Mouse (Mus musculus) adrenal gland, adult 18-20 months (tissue): Measurements from ENCODE around the gene Mtcl1. TPM values are rescaled to one million over a fixed set of nuclear protein-coding genes. Genes with fewer than 3 reads are reported as not detected.

Experiments used
- DNase-seq, 2 experiments: peaks; one replicate each; pipeline ENCODE4 v3.0.0; 2021 to 2022; ENCODE audit warnings: low spot score in 2 of 2
- long read RNA-seq, 2 experiments: library from polyadenylated mRNA; stranded (forward); transcript quantifications; one replicate each; pipeline ENCODE4 v2.0.0; 2021
- total RNA-seq, 2 experiments: library from RNA; stranded (reverse); gene quantifications; 1 replicate in 1 of 2; 2 replicates in 1 of 2; pipeline ENCODE4 v1.2.3; 2021

Mtcl1 gene
- total RNA-seq = 1 to 10 TPM; 5.1 to 6.1 TPM
- long read RNA-seq, experiment 1, full-length matches to known transcripts = 2 of 6 reads
- long read RNA-seq, experiment 1, partial matches to known transcripts = 4 of 6 reads
- long read RNA-seq, experiment 1, other reads (novel, unspliced or antisense) = 0 of 6 reads
- long read RNA-seq, experiment 2, full-length matches to known transcripts = 3 of 11 reads
- long read RNA-seq, experiment 2, partial matches to known transcripts = 6 of 11 reads
- long read RNA-seq, experiment 2, other reads (novel, unspliced or antisense) = 2 of 11 reads

DNA sequence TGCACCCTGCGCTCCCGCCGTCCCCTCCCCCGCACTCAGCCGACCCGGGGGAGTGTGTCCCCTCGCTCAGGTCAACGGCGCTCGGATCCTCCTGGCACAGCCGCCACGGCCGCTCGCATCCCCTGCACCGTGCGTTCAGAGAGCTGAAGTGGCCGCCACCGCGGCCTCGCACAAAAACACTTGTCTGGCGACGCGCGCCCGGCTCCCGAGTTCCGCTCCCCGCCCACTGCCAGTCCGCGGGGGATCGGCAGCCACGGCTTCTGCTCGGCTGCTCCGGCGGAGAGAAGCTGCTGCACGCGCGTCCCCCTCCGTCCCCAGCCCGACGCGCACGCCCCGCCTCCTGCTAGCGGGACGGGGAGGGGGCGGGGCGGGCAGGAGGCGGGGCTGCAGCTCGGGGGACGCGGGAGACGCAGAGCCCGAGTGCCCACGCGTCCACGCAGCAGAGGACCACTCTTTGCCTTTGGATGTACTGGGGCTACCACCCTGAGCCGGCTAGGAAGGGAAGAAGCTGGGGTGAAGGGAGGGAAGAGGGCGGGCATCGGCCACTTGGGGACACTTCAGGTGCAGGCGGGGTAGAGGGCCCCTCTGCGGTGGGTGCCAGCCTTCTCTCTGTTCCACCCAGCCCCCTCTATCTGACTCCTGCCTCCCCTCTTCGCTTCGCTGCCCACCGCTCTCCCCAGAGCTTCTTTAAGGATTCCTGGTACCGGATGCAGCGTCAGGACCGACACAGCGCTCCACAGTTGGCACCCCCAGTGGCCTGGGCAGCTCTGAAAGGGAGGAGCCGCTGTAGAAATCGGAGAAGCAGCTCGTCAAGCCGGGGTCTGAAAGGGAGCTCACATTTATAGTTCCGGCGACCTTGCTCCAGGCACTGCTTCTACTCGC lies at the start of gene Mtcl1:
Gene Mtcl1 (minus strand): TSS at position 291 of the 882 bp plus-strand sequence.
- DNase-seq = peak; percentile 73 to 75

GRCm38 (mm10) chr17:66498598-66498997 lies 49.0 kb upstream of the Mtcl1 start:
- DNase-seq = no peak

DNA sequence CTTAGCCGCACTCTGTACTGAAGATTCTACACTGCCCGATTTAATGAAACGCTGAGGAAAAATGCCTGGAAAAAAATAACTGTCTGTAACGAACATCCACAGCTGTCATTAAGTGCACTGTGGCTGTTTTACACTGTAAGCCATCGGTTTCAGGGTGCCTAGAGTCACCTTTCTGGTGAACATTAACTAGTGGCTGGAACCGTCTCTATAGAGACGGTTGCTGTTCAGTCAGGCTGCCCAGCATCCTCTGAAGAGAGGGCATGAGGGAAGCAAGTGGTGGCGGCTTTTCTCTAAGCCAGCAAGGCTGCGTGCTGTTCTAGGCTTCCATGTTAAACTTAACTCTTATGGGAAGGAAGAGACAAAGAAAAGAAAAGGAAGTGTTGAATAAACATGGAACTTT lies 47.0 kb upstream of the Mtcl1 start:
- no peak for DNase-seq

- DNase-seq = peak in 1 of 2 experiments; percentile 53
These were observed 40.6 kb upstream of the Mtcl1 start for GRCm38 (mm10) chr17:66490022-66490601.

GRCm38 (mm10) chr17:66486576-66486975 lies 37.0 kb upstream of the Mtcl1 start:
- no peak for DNase-seq

GRCm38 (mm10) chr17:66485742-66486141 lies 36.2 kb upstream of the Mtcl1 start:
- peak; percentile 69 to 73 for DNase-seq

DNA sequence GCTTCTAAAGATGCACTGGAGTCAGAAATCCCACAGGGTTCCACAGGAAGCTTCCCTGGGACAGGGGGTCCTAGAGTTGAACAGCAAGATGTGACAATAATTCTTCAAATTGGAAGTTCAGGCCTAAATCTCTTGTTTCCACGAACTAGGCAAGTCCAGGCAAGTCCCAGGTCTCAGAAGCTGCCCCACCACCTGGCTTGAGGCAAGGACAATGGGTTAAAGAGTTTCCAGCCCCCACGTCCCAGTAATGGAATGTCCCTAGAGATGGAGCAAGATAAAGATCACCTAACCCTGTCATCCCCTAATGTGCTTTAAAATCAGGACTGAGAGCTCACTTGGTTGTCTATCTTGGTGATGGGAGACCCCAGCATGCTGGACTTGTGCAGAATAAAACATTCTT lies 35.4 kb upstream of the Mtcl1 start:
- no peak for DNase-seq

- DNase-seq = no peak
These were observed 34.3 kb upstream of the Mtcl1 start for GRCm38 (mm10) chr17:66483651-66484454.

- DNase-seq = no peak
These were observed 31.7 kb upstream of the Mtcl1 start for GRCm38 (mm10) chr17:66481295-66481694.

DNA sequence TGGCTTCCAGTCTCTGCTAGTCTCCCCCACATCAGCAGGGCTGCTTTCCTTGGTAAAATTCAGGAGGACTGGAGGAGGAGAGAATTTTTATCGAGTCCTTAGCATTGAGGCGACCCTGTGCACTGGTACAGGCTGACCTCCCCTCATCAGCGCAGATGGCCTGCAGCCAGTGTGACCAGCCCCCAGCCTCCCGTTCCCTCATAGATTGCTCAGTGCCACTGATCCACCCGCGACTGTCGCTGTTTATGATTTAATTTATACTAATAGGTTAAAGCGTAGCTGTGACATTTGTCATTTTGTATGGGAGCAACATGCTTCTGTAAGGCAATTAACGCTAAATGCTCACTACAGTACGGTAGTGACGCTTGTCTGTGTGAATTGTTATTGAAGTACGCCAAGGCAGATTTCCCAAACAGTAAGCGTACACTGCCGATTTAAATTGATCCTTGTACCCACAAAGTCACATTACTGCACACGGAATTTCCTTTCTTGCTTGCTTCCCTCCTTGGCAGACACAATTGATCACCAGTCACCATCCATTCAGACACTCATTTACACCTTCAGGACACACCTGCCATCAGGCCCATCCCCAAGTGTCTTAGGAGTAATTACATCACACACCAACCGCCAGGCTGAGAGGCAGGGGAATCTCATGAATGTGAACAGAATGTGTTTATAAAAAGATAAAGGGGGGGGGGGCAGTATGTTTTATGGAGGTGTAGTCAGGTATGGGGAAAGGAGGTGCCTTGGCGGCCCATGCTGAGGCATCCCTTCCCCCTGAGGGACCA lies 31.1 kb upstream of the Mtcl1 start:
- no peak for DNase-seq

DNA sequence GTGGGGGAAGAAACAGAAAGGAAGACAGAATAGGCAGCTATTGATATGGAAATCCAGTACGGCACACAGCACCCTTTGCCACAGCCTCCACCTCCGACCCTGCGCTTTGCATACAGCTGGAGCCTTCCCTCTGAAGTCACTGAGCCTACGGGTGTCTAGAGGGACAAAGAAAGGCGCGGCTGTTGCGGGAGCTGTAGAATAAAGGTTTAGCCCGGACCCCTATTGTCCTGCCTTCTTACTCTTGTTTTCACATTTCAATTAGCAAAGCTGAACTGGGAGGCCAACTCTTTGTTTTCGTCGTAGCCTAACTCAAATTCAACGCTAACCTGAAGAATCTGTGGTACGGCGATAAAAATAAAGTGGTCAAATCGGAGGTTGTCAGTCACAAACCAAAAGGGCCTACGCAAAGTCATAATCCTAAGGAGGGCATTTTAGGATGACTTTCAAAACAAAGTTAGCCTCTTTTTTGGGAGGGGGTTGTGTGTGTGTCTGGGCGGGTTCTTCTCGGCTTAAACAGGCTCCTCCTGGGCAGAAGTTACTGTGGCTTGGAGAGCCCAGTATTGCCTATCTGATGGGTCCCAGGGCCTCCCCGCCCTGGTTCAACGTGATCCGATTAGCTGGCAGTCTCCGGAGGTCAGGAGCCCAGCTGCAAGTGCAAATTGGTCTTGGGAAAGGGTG lies 30.4 kb upstream of the Mtcl1 start:
- no peak for DNase-seq

DNA sequence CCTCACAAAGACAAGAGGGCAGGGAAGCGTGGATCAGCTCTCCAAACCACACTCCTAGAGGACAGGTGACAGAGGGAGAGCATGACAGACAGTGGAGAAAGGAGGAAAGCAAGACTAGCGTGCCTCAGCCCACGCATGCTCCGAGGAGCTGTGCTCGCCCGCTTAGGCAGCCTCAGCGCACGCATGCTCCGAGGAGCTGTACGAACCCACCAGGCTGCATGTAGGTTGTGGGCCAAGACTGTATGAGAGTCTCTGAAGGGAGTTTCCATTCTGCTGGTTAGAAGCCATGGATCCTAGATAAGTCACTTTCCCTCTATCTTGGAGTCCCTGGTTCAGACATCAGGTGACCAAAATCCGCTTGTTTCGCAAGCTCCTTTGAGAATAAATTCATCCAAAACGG lies 29.8 kb upstream of the Mtcl1 start:
- no peak for DNase-seq

DNA sequence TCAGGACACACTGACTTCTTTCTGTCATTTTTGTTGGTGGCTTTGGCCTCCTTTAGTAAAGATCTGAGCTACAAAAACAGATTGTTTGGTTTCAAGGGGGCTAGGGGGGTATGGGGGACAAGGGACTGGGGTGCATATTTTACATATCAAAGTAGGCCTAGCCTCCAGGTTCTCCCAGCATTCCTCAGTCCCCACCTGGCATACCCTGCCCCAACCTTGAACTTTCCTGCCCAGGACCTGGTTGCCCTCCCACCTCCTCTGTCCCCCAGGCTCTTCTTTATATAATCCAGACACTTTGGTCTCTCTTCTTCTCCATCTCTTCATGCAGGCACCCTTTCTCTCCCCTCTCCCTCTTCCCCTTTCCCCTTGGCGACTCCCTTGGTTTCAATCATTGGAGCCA lies 23.7 kb upstream of the Mtcl1 start:
- no peak for DNase-seq

DNA sequence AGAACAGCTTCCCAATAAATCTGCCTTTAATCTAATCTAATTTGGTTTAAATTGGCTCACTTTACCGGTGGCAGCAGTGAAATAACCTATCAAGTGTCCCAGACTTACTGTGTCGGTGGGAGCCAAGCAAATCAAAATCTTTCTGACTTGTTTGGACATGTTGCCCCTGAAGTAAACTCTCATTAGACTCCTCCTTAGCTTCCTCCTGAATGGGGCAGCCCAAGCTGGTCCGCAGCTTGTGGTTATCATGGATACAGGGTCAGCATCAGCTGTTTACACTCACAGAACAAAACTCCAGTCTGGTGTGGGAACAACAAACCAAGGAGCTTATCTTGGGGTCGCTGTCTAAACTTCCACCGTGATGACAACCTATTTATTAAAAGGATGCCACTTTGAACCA lies 22.2 kb upstream of the Mtcl1 start:
- no peak for DNase-seq

GRCm38 (mm10) chr17:66471252-66471651 lies 21.7 kb upstream of the Mtcl1 start:
- DNase-seq = no peak

GRCm38 (mm10) chr17:66470020-66470419 lies 20.5 kb upstream of the Mtcl1 start:
- no peak for DNase-seq

- no peak for DNase-seq
These were observed 7.7 kb upstream of the Mtcl1 start for GRCm38 (mm10) chr17:66457278-66457677.

DNA sequence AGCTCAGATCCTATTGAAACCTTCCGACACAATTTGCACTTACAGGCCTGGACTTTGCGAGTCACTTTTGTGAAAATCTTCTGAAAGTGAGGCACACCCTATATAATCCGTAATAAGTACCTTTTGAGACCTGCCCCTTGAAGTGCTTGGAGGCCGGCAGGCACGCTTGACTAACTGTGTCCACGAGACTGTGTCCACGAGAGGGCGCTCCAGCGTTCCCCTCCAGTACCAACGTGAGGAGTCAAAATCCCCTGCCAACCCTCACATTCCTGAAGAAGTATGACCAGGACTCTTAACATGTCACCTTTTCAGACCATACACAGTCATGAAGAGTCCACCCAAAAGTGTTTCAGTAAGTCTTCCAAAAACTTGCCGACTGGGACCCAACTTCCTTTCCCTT lies 1.6 kb upstream of the Mtcl1 start:
- DNase-seq = peak; percentile 89 to 90

DNA sequence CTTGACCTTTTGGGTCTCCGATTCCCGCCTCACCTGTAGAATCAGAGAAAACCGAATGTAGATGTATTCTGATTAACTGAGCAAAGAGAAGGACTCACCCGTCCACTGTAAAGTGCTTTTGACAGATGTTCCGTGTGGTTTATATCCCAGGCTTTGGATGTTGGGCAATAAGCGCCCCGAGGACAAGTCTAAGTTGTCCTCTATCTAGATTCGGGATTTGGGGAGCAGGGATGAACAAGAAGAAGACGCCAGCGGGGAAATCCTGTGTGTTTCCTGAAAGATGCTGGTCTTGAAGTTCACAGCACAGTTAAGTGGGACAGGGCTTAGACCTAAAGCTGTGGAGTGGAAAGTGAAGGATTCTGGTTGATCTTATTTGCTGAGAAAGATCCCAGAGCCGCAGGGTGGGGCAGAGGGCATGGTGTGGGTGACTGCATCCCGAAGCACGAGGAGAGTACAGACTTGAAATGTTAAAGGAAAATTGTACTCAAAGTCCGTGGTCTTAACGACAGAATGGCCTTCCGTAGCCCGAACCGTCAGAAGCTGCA lies 1.0 kb upstream of the Mtcl1 start:
- no peak for DNase-seq
